Mouse (Mus musculus) limb, embryonic 11.5 days (tissue): ENCODE results near the gene 4933400A11Rik. TPM values are rescaled to one million over a fixed set of nuclear protein-coding genes. Genes with fewer than 3 reads are reported as not detected.

Source experiments
- ATAC-seq: fragments of 200-750 bp; cut with Nextera tagmentation; 2 replicates; pipeline ENCODE4 v1.8.0; 2017; ENCODE audit warnings: low read depth; ENCODE audit not compliant: insufficient number of reproducible peaks, low FRiP score, low TSS enrichment
- DNase-seq: peaks from one replicate; pipeline ENCODE4 v3.0.0-alpha.2; 2015; ENCODE audit warnings: low spot score
- H3K27ac ChIP-seq: fragments of 300-500 bp; sonication (generic); replicated peaks from 2 replicates; pipeline ENCODE4 v1.5.1; 2014; ENCODE audit warnings: low read depth, mild to moderate bottlenecking, low read length
- H3K27me3 ChIP-seq: fragments of 300-500 bp; sonication (generic); 2 replicates; pipeline ENCODE4 v1.6.1; 2014; ENCODE audit warnings: mild to moderate bottlenecking, low read length, mixed read lengths; ENCODE audit not compliant: control insufficient read depth, insufficient read depth
- H3K36me3 ChIP-seq: fragments of 300-500 bp; sonication (generic); 2 replicates; pipeline ENCODE4 v1.6.1; 2014; ENCODE audit warnings: mild to moderate bottlenecking, low read length, moderate library complexity, mixed read lengths; ENCODE audit not compliant: control insufficient read depth, insufficient read depth
- H3K4me1 ChIP-seq: fragments of 300-500 bp; sonication (generic); 2 replicates; pipeline ENCODE4 v1.6.1; 2014; ENCODE audit warnings: low read length, mixed read lengths; ENCODE audit not compliant: control insufficient read depth, insufficient read depth
- H3K4me2 ChIP-seq: fragments of 300-500 bp; sonication (generic); 2 replicates; pipeline ENCODE4 v1.6.1; 2014; ENCODE audit warnings: low read depth, mild to moderate bottlenecking, moderate library complexity; ENCODE audit not compliant: severe bottlenecking
- H3K4me3 ChIP-seq: fragments of 300-500 bp; sonication (generic); 2 replicates; pipeline ENCODE4 v1.5.1; 2014; ENCODE audit warnings: low read depth, low read length
- H3K9ac ChIP-seq: fragments of 300-500 bp; sonication (generic); 2 replicates; pipeline ENCODE4 v1.6.1; 2014; ENCODE audit warnings: mild to moderate bottlenecking, low read length
- H3K9me3 ChIP-seq: fragments of 300-500 bp; sonication (generic); 2 replicates; pipeline ENCODE4 v1.6.1; 2016; ENCODE audit warnings: low read length; ENCODE audit not compliant: control insufficient read depth
- WGBS: fragments of 180-500 bp; shearing (Covaris S2); extraction: QIAGEN DNeasy Blood & Tissue Kit; methylation state at CpG from one replicate; pipeline ENCODE4 v1.1.7; 2014; 5-methylcytosine and 5-hydroxymethylcytosine counted together
- polyA plus RNA-seq: library from polyadenylated mRNA; unstranded; fragments of >200 nt; fragmentation: Nextera tagmentation; extraction: Ambion mirVana; gene quantifications from 2 replicates; pipeline ENCODE4 v1.2.1, GENCODE M21; 2014

4933400A11Rik gene
- polyA plus RNA-seq: 0.20 TPM in 1 of 2 replicates, not detected in the other

- H3K36me3 ChIP-seq: no peaks in the 10 kb centered on the region
- no peak within 1 kb of the TSS for H3K4me3 ChIP-seq
- 80% methylated on average over 3 of the region's 3 CpGs for WGBS
- H3K27ac ChIP-seq: no peak within 1 kb of the TSS
- no peaks in the 10 kb centered on the region for H3K4me1 ChIP-seq
- no peaks in the 10 kb centered on the region for H3K9me3 ChIP-seq
- H3K4me2 ChIP-seq: no peak within 1 kb of the TSS
- no peak within 1 kb of the TSS for H3K9ac ChIP-seq
- no peaks in the 10 kb centered on the region for H3K27me3 ChIP-seq
- no peak for ATAC-seq
- DNase-seq: no peak
Observed at GRCm38 (mm10) chrX:169779535-169779934, at the start of gene 4933400A11Rik. Gene 4933400A11Rik (minus strand): TSS chrX:169779635.

DNA sequence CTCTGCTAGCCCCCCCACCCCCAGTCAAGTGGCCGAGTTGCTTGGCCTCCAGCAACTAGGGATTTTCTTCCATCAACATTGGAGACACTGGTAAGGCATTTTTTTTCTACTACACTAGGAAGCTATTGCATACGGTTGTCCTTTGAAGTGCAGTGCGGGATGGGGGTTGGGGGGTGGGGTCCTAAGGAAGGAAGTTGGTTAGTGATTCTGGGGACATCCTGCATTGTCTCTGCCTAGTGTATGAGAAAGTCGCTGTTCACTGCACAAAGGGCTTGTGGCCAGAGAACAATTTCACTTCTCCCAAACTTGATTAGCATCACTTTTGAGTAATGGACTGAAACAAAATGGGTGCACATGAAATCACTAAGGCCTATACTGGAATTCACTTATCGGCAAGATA, 48.7 kb upstream of the 4933400A11Rik start:
- Histone ChIP-seq H3K4me1 (no peaks in the 10 kb centered on the region), H3K9me3 (no peaks in the 10 kb centered on the region), H3K27ac (no peak overlapping the region), H3K4me2 (no peak overlapping the region), H3K9ac (no peak overlapping the region), H3K36me3 (no peaks in the 10 kb centered on the region), H3K27me3 (no peaks in the 10 kb centered on the region; the same call in 1 of the 2 replicates), H3K4me3 (no peak overlapping the region)
- WGBS: 35% methylated on average over 5 of the region's 5 CpGs
- no peak for DNase-seq
- no peak for ATAC-seq

- H3K9ac ChIP-seq: no peak overlapping the region
- no peaks in the 10 kb centered on the region for H3K4me1 ChIP-seq
- no peaks in the 10 kb centered on the region for H3K9me3 ChIP-seq
- no peak overlapping the region for H3K4me3 ChIP-seq
- H3K36me3 ChIP-seq: no peaks in the 10 kb centered on the region
- H3K27ac ChIP-seq: no peak overlapping the region
- ATAC-seq: no peak
- WGBS: 29% methylated on average over 7 of the region's 7 CpGs
- H3K4me2 ChIP-seq: no peak overlapping the region
- DNase-seq: no peak
- H3K27me3 ChIP-seq: no peaks in the 10 kb centered on the region; the same call in 1 of the 2 replicates
Observed at GRCm38 (mm10) chrX:169827720-169828119, 48.3 kb upstream of the 4933400A11Rik start.

DNA sequence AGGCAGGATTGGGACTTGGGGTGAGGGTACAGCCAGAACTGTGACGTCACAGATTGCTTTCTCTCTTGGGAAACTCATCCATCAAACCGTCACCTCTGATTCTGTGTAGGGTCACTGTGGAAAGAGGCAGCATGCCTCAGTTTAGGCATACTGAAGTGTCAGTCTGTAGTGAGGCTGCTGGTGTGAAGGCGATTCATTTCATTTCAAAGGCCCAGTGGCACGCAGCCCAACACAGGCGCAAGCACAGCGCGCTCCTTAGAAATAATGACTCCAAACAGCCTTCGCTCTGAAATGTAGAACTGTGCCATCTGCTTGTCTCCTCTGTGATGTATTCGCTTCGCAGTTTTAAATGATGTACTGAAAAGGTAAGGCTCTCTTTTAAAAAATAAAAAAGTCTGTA, 47.5 kb upstream of the 4933400A11Rik start:
- WGBS: 46% methylated on average over 10 of the region's 10 CpGs
- Histone ChIP-seq H3K36me3 (no peaks in the 10 kb centered on the region), H3K27me3 (no peaks in the 10 kb centered on the region; the same call in 1 of the 2 replicates), H3K4me2 (no peak overlapping the region), H3K9me3 (no peaks in the 10 kb centered on the region), H3K9ac (no peak overlapping the region), H3K4me1 (no peaks in the 10 kb centered on the region), H3K27ac (no peak overlapping the region), H3K4me3 (no peak overlapping the region)
- no peak for ATAC-seq
- peak; percentile 20 for DNase-seq

DNA sequence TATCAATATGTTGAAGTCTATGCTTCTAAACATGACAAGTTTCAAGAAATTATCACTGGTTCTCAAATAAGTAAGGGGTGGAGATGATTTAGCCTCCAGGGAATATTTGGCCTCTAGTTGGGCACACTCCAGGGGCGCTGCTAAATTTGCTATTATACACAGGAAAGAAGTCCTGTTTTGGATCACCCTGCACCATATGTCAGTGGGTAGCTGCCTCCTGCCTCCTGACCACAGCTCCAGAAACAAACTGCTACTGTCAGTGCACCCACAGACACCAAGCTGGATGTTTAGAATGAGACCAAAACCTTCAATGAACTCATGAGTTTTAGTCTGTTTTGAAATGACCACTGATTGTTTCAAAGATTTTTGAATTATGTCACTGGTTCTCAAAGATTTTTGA, 34.2 kb upstream of the 4933400A11Rik start:
- WGBS: 76% methylated on average over 1 of the region's 1 CpGs
- no peak overlapping the region for H3K4me2 ChIP-seq
- no peaks in the 10 kb centered on the region; the same call in 1 of the 2 replicates for H3K27me3 ChIP-seq
- H3K9me3 ChIP-seq: no peaks in the 10 kb centered on the region
- no peak overlapping the region for H3K27ac ChIP-seq
- no peak overlapping the region for H3K9ac ChIP-seq
- ATAC-seq (no peak), DNase-seq (no peak)
- H3K4me1 ChIP-seq: no peaks in the 10 kb centered on the region
- H3K4me3 ChIP-seq: no peak overlapping the region
- H3K36me3 ChIP-seq: no peaks in the 10 kb centered on the region

GRCm38 (mm10) chrX:169811783-169812182, 32.3 kb upstream of the 4933400A11Rik start:
- ATAC-seq: no peak
- WGBS: 80% methylated on average over 2 of the region's 2 CpGs
- Histone ChIP-seq H3K27me3 (no peaks in the 10 kb centered on the region; the same call in 1 of the 2 replicates), H3K9ac (no peak overlapping the region), H3K4me2 (no peak overlapping the region), H3K9me3 (no peaks in the 10 kb centered on the region), H3K4me3 (no peak overlapping the region), H3K4me1 (no peaks in the 10 kb centered on the region), H3K27ac (no peak overlapping the region), H3K36me3 (no peaks in the 10 kb centered on the region)
- no peak for DNase-seq

GRCm38 (mm10) chrX:169811318-169811717, 31.9 kb upstream of the 4933400A11Rik start:
- H3K9me3 ChIP-seq: no peaks in the 10 kb centered on the region
- no peaks in the 10 kb centered on the region for H3K4me1 ChIP-seq
- no peak for ATAC-seq
- H3K27me3 ChIP-seq: no peaks in the 10 kb centered on the region; the same call in 1 of the 2 replicates
- H3K4me2 ChIP-seq: no peak overlapping the region
- no peak for DNase-seq
- H3K27ac ChIP-seq: no peak overlapping the region
- H3K4me3 ChIP-seq: no peak overlapping the region
- no peak overlapping the region for H3K9ac ChIP-seq
- 56% methylated on average over 5 of the region's 5 CpGs for WGBS
- no peaks in the 10 kb centered on the region for H3K36me3 ChIP-seq

GRCm38 (mm10) chrX:169807744-169808143, 28.3 kb upstream of the 4933400A11Rik start:
- Histone ChIP-seq H3K9ac (no peak overlapping the region), H3K4me3 (no peak overlapping the region), H3K36me3 (no peaks in the 10 kb centered on the region), H3K4me1 (no peaks in the 10 kb centered on the region), H3K4me2 (no peak overlapping the region), H3K27ac (no peak overlapping the region), H3K27me3 (no peaks in the 10 kb centered on the region), H3K9me3 (no peaks in the 10 kb centered on the region)
- no peak for ATAC-seq
- WGBS: 86% methylated on average over 3 of the region's 3 CpGs
- DNase-seq: no peak

- Histone ChIP-seq H3K4me3 (no peak overlapping the region), H3K4me2 (no peak overlapping the region), H3K9ac (no peak overlapping the region), H3K4me1 (no peaks in the 10 kb centered on the region), H3K36me3 (no peaks in the 10 kb centered on the region), H3K27ac (no peak overlapping the region), H3K27me3 (no peaks in the 10 kb centered on the region; the same call in 1 of the 2 replicates), H3K9me3 (no peaks in the 10 kb centered on the region)
- DNase-seq: no peak
- 82% methylated on average over 5 of the region's 5 CpGs for WGBS
- no peak for ATAC-seq
Observed at GRCm38 (mm10) chrX:169805791-169806190, 26.4 kb upstream of the 4933400A11Rik start.
